Comparison of ENCODE assay signal across 9 mouse cellular contexts in the genomic region with DNA sequence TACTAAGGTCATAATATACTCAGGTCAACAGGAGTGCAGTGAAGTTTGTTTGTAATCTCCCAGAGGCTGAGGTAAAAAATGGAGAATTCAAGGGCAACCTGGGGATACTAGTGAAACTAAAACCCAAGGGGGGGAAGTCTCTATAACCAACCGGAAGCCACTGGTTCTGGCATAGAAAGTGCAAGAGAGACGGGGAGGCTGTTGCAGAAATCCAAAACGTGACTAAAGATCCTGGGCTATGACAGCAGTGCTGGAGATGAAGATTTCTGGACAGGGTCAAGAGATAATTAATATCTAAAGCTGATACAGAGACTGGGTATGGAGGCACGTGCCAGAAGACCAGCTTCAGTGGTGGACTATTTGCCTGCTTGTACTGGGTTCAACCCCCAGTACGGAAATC. TPM values are rescaled to one million over a fixed set of nuclear protein-coding genes. Genes with fewer than 3 reads are reported as not detected.
A peak's percentile ranks its signal among the peaks of the same experiment; 100 is the strongest.
DNase-seq lines count a peak whose midpoint lies in the region; ATAC-seq and TF ChIP-seq lines count a peak whose summit lies in the region.
"Had no signal": no experiment of that assay in that cellular context is flagged by ENCODE, and none has a peak within 500 bp of the region (broad histone marks: within the 10 kb centered on the region; RNA-seq: fewer than 3 reads in every experiment).

No protein-coding gene starts in this region.

- H3K36me3 ChIP-seq in thymus, adult 2 months (ENCODE audit: control insufficient read depth, insufficient read depth, low read length) = no peaks in the 10 kb centered on the region
- 0 out of 2 replicates have a peak, but pooled peaks cover 3% of the 10 kb centered on the region for H3K36me3 ChIP-seq in forebrain, embryonic 15.5 days
- no peaks in the 10 kb centered on the region for H3K36me3 ChIP-seq in liver, embryonic 14.5 days (replicated peaks; ENCODE audit: control insufficient read depth, insufficient read depth, low read depth)
- H3K36me3 ChIP-seq in stomach, embryonic 16.5 days (ENCODE audit: control insufficient read depth, insufficient read depth, low read length) = 0 out of 2 replicates have a peak, but pooled peaks cover 4% of the 10 kb centered on the region

- H3K27me3 ChIP-seq in thymus, adult 2 months (ENCODE audit: control insufficient read depth, insufficient read depth, low read length) = no peaks in the 10 kb centered on the region
- H3K27me3 ChIP-seq in forebrain, embryonic 15.5 days = no peaks in the 10 kb centered on the region
- no peaks in the 10 kb centered on the region for H3K27me3 ChIP-seq in liver, embryonic 14.5 days (ENCODE audit: control insufficient read depth, insufficient read depth, low read length)
- 0 out of 2 replicates have a peak, but pooled peaks cover 2% of the 10 kb centered on the region for H3K27me3 ChIP-seq in stomach, embryonic 16.5 days (ENCODE audit: control insufficient read depth, insufficient read depth, low read length)

- peak overlapping the region; percentile 80 for H3K4me2 ChIP-seq in forebrain, embryonic 15.5 days (replicated peaks)
- H3K4me2 ChIP-seq in liver, embryonic 14.5 days (ENCODE audit: low read depth) = peak overlapping the region; percentile 72
- H3K4me2 ChIP-seq in stomach, embryonic 16.5 days (ENCODE audit: low read depth, low read length) = peak overlapping the region; percentile 81

- H3K4me1 ChIP-seq in thymus, adult 2 months (replicated peaks; ENCODE audit: control insufficient read depth, insufficient read depth, low read length) = peaks cover 12% of the 10 kb centered on the region
- H3K4me1 ChIP-seq in forebrain, embryonic 15.5 days = peaks cover 26% of the 10 kb centered on the region
- H3K4me1 ChIP-seq in liver, embryonic 14.5 days (replicated peaks; ENCODE audit: control insufficient read depth in 2 of 2, insufficient read depth in 2 of 2, low read length in 1 of 2) = peaks cover 19 to 21% of the 10 kb centered on the region in 2 experiments
- peaks cover 26% of the 10 kb centered on the region for H3K4me1 ChIP-seq in stomach, embryonic 16.5 days (ENCODE audit: control insufficient read depth, insufficient read depth, low read length)

- no peak for TF ChIP-seq EP300 in liver, embryonic 14.5 days (IDR thresholded peaks at IDR 0.05; ENCODE audit: low read depth)

- DNase-seq in thymus, adult 2 months = no peak
- DNase-seq in thymus, postnatal 14 days = no peak
- no peak for DNase-seq in liver, embryonic 14.5 days (ENCODE audit: low read depth in 3 of 3, low spot score in 3 of 3)
- no peak for DNase-seq in adrenal gland, postnatal 10 days
- no peak for DNase-seq in kidney, adult 8-10 months
- no peak for DNase-seq in adrenal gland, adult 18-20 months (ENCODE audit: low spot score in 2 of 2)

- 0 out of 2 replicates have a peak overlapping the region, but pooled peaks have one; percentile 43 for H3K27ac ChIP-seq in thymus, adult 2 months (ENCODE audit: control insufficient read depth, insufficient read depth, low read length)
- no peak overlapping the region for H3K27ac ChIP-seq in forebrain, embryonic 15.5 days (replicated peaks)
- no peak overlapping the region for H3K27ac ChIP-seq in liver, embryonic 14.5 days
- H3K27ac ChIP-seq in stomach, embryonic 16.5 days (ENCODE audit: low read length) = no peak overlapping the region
- H3K27ac ChIP-seq: left cerebral cortex, adult 2 months had no signal

- 12% methylated on average over 5 of the region's 5 CpGs for WGBS in thymus, adult 2 months
- 83% methylated on average over 5 of the region's 5 CpGs for WGBS in forebrain, embryonic 15.5 days
- 36% methylated on average over 5 of the region's 5 CpGs for WGBS in liver, embryonic 14.5 days (ENCODE audit: insufficient replicate concordance)
- WGBS in stomach, embryonic 16.5 days = 47% methylated on average over 5 of the region's 5 CpGs

- ATAC-seq in forebrain, embryonic 15.5 days (replicated peaks) = no peak
- ATAC-seq in liver, embryonic 14.5 days (ENCODE audit: insufficient read depth) = no peak
- ATAC-seq in stomach, embryonic 16.5 days (ENCODE audit: insufficient read depth, low FRiP score) = no peak

- no peak overlapping the region for H3K4me3 ChIP-seq in thymus, adult 2 months (ENCODE audit: control insufficient read depth, insufficient read depth, low read length)
- H3K4me3 ChIP-seq in forebrain, embryonic 15.5 days = no peak overlapping the region
- peak overlapping the region in 1 of 2 experiments; percentile 85; a peak in 2 of 4 replicates for H3K4me3 ChIP-seq in liver, embryonic 14.5 days (ENCODE audit: insufficient read depth in 1 of 2, low read depth in 2 of 2, low read length in 2 of 2)
- peak overlapping the region; percentile 85 for H3K4me3 ChIP-seq in stomach, embryonic 16.5 days (replicated peaks; ENCODE audit: low read length)

- TF ChIP-seq CTCF in thymus, adult 2 months (IDR thresholded peaks at IDR 0.05; ENCODE audit: borderline replicate concordance, control insufficient read depth, extremely low read depth, insufficient read depth, low read length, poor library complexity) = no peak
- no peak for TF ChIP-seq CTCF in liver, embryonic 14.5 days (IDR thresholded peaks at IDR 0.05; ENCODE audit: low read depth)

- H3K9me3 ChIP-seq in forebrain, embryonic 15.5 days = no peaks in the 10 kb centered on the region
- no peaks in the 10 kb centered on the region for H3K9me3 ChIP-seq in liver, embryonic 14.5 days (ENCODE audit: control insufficient read depth, low read length)
- H3K9me3 ChIP-seq in stomach, embryonic 16.5 days (replicated peaks; ENCODE audit: control insufficient read depth, low read length) = no peaks in the 10 kb centered on the region

- no peak for TF ChIP-seq POLR2A in thymus, adult 2 months (IDR thresholded peaks at IDR 0.05; ENCODE audit: control insufficient read depth, extremely low read depth, insufficient read depth, low read length, poor library complexity)

- no peak overlapping the region for H3K9ac ChIP-seq in forebrain, embryonic 15.5 days (replicated peaks)
- no peak overlapping the region for H3K9ac ChIP-seq in liver, embryonic 14.5 days (replicated peaks)
- H3K9ac ChIP-seq in stomach, embryonic 16.5 days (ENCODE audit: low read length) = peak overlapping the region; percentile 54

RNA-seq across cellular contexts. Expression of gene Mcmbp, which starts 2.3 kb away (rescaled TPM):
- polyA plus RNA-seq in thymus, adult 2 months (2012; rRNA removed) = 69.0 and 97.3 TPM in 2 replicates
- 61.0 and 61.5 TPM in 2 replicates for polyA plus RNA-seq in forebrain, embryonic 15.5 days (2015; fragmentation: Nextera tagmentation; extraction: Ambion mirVana)
- 9.0 and 12.6 TPM in 2 replicates for polyA plus RNA-seq in liver, embryonic 14.5 days (2012; rRNA removed)
- polyA plus RNA-seq in liver, embryonic 14.5 days (2014; fragmentation: Nextera tagmentation; extraction: Ambion mirVana) = 22.0 and 22.1 TPM in 2 replicates
- polyA plus RNA-seq in stomach, embryonic 16.5 days (2015; fragmentation: Nextera tagmentation; extraction: Ambion mirVana) = 44.4 and 46.3 TPM in 2 replicates
- total RNA-seq in adrenal gland, postnatal 10 days (2021) = 10 to 100 TPM; 38.6 to 42.7 TPM
- 10 to 100 TPM; 29.4 to 34.5 TPM for total RNA-seq in adrenal gland, adult 18-20 months (2021)

RNA-seq across cellular contexts. Expression of gene Sec23ip, which starts 6.7 kb away (rescaled TPM):
- 68.4 and 68.6 TPM in 2 replicates for polyA plus RNA-seq in thymus, adult 2 months (2012; rRNA removed)
- polyA plus RNA-seq in forebrain, embryonic 15.5 days (2015; fragmentation: Nextera tagmentation; extraction: Ambion mirVana) = 35.8 and 35.9 TPM in 2 replicates
- 7.9 and 10.4 TPM in 2 replicates for polyA plus RNA-seq in liver, embryonic 14.5 days (2012; rRNA removed)
- polyA plus RNA-seq in liver, embryonic 14.5 days (2014; fragmentation: Nextera tagmentation; extraction: Ambion mirVana) = 14.7 and 15.7 TPM in 2 replicates
- 34.5 and 34.8 TPM in 2 replicates for polyA plus RNA-seq in stomach, embryonic 16.5 days (2015; fragmentation: Nextera tagmentation; extraction: Ambion mirVana)
- total RNA-seq in adrenal gland, postnatal 10 days (2021) = 10 to 100 TPM; 34.1 to 44.9 TPM
- 10 to 100 TPM; 41.7 to 46.2 TPM for total RNA-seq in adrenal gland, adult 18-20 months (2021)
